Mouse (Mus musculus): ENCODE measurements around the gene Olfr263. TPM values are rescaled to one million over a fixed set of nuclear protein-coding genes. Genes with fewer than 3 reads are reported as not detected.
"Not testable (repeated sequence)": the region's sequence is repeated elsewhere in the genome, so short reads cannot be mapped to it uniquely, and the experiment has no call there.

Olfr263 gene
- not detected for total RNA-seq (2021)

- DNase-seq (ENCODE audit: extremely low spot score in 1 of 2, low spot score in 1 of 2): not testable (repeated sequence)
These were observed at the start of gene Olfr263 for GRCm38 (mm10) chr13:21129339-21129738. Gene Olfr263, plus strand, starts transcription at chr13:21129639.

GRCm38 (mm10) chr13:21082686-21083085 is 46.8 kb upstream of the Olfr263 start:
- no peak for DNase-seq (ENCODE audit: extremely low spot score in 1 of 2, low spot score in 1 of 2)

GRCm38 (mm10) chr13:21109759-21110158 is 19.7 kb upstream of the Olfr263 start:
- no peak for DNase-seq (ENCODE audit: extremely low spot score in 1 of 2, low spot score in 1 of 2)

DNA sequence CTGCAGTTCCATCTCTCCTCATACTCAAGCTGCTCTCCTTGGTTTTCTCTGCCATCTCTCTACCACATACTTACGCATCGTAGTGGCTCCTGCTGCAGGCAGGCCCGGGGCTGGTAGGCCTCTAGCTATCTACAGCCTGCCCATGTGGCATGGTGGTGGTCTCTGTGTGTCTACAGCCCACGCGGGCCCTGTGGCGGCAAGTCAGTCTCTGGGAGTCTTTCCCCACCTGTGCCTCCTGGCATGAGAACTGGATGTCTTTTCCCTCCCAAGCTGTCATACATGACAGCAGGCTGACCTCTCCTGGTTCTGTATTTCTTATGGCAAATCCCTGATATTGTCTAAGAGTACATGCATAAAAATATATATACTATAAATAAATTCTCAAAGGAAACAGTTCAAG is 19.0 kb upstream of the Olfr263 start:
- DNase-seq (ENCODE audit: extremely low spot score in 1 of 2, low spot score in 1 of 2): no peak

DNA sequence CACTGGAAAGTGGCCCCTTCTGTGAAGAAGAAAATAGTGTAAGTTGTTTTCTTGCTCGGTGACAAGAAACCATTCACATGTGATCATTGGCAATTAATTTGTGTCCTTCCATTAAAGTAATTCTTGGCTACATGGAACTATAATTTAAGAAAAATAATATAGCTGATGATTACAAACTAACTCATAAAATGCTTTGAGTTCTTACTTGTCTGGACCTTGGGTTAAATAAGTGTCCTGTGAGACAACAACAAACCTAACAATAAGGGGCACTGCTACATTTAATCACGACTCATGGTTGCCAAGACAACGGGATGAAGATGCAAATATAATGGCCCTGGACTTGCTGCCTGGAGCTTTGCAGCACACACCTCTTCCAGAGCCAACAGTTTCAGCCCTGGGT is 18.3 kb upstream of the Olfr263 start, which contains the start of gene Olfr1369-ps1:
TSS of gene Olfr1369-ps1 (plus strand) at position 301 of the 400 bp plus-strand sequence.
- DNase-seq (ENCODE audit: extremely low spot score in 1 of 2, low spot score in 1 of 2): not testable (repeated sequence)

- DNase-seq (ENCODE audit: extremely low spot score in 1 of 2, low spot score in 1 of 2): no peak
These were observed 15.3 kb upstream of the Olfr263 start for GRCm38 (mm10) chr13:21114121-21114520.

DNA sequence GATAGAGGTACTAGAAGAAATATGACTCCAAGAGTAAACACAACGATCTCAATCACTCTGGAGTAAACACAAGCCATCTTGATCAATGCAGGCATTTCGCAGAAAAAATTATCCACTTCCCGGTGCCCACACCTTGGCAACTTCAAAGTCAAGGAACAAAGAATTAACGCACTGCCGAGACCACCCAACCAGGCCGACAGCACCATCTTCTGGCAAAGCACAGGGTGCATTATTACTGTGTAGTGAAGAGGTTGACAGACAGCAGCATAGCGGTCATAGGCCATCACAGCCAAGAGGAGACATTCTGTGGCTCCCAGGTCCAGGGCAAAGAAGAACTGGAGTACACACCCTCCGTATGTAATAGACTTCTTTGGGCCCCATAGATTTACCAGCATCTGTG is 13.0 kb downstream of the Olfr263 start:
- no peak for DNase-seq (ENCODE audit: extremely low spot score in 1 of 2, low spot score in 1 of 2)

- no peak for DNase-seq (ENCODE audit: extremely low spot score in 1 of 2, low spot score in 1 of 2)
These were observed 16.3 kb downstream of the Olfr263 start, which contains the start of gene Olfr1368 for GRCm38 (mm10) chr13:21145767-21146166. Gene Olfr1368, minus strand, starts transcription at chr13:21145867.

DNA sequence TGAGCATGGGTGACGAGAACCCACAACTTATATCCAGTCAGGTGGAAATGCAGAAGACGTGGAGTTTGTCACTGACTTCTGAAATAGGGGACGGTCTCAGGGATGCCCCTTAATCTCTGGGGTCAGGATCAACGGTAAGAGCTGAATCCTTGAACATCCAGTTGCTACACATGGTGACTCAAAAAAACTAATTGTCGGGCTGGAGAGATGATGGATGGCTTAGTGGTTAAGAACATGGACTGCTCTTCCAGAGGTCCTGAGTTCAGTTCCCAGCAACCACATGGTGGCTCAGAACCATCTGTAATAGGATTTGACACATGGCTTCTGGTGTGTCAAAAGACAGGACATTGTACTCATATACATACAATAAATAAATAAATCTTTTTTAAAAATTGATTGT is 26.4 kb downstream of the Olfr263 start:
- DNase-seq (ENCODE audit: extremely low spot score in 1 of 2, low spot score in 1 of 2): no peak

DNA sequence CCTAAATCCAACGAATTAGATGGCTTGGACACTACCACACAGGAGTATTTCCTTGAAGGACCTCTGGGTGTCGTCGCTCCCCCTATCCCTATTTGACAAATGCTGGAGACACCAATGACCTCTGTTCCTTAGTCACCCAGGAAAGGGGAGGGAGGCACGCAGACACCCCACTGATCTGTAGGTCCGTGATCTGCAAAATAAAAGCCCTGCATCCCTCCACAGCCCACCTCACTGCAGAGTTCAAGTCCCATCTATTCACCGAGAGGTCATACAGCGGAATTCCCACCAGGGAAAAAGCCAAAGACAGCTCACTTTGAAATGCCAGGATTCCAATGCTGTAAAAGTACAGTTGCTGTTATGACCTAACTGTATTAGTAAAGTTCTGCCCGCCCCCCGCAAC is 28.6 kb downstream of the Olfr263 start:
- no peak for DNase-seq (ENCODE audit: extremely low spot score in 1 of 2, low spot score in 1 of 2)

GRCm38 (mm10) chr13:21158785-21159474 is 29.5 kb downstream of the Olfr263 start:
- peak; percentile 68 to 94 for DNase-seq (ENCODE audit: extremely low spot score in 1 of 2, low spot score in 1 of 2)

- no peak for DNase-seq (ENCODE audit: extremely low spot score in 1 of 2, low spot score in 1 of 2)
These were observed 30.0 kb downstream of the Olfr263 start for GRCm38 (mm10) chr13:21159475-21159819.

GRCm38 (mm10) chr13:21160041-21160511 is 30.6 kb downstream of the Olfr263 start:
- no peak for DNase-seq (ENCODE audit: extremely low spot score in 1 of 2, low spot score in 1 of 2)

DNA sequence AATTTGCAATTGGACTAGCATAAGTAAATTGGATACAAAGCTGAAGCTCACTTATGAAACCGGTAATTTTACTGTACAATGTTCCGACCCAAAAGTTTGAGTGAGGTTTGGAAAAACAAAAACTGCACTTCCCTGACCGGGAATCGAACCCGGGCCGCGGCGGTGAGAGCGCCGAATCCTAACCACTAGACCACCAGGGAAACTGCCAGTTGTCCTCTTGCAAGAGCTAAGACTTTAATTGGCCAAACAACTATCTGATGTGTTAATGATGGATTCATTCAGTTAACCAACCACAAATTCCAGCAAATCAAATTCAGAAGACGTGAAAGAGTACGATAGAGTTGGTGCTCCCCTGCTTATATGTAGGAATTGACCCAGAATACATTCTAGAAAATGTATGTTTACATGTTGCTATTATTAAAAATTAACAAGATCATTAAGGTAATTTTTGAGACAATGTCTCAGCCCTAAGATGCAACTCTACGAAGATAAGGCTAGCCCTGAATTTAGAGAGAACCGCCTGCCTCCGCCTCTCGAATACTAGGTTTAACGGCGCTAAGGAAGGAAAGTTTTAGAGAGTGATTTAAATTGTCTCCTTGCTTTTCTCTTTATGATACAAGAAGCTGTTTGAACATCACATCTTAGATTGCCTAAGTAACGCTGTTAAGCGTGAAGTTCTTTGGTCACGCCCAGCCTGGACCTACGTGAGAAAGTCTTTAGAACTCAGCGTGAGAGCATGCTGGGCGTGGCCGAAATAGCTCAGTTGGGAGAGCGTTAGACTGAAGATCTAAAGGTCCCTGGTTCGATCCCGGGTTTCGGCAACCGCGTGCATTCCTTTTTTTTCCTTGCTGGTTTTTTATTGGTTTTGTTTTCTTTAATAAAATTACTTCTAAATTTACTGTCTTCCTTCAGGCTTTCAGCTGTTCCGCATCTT is 31.5 kb downstream of the Olfr263 start:
- peak; percentile 99 for DNase-seq (ENCODE audit: extremely low spot score in 1 of 2, low spot score in 1 of 2)

DNA sequence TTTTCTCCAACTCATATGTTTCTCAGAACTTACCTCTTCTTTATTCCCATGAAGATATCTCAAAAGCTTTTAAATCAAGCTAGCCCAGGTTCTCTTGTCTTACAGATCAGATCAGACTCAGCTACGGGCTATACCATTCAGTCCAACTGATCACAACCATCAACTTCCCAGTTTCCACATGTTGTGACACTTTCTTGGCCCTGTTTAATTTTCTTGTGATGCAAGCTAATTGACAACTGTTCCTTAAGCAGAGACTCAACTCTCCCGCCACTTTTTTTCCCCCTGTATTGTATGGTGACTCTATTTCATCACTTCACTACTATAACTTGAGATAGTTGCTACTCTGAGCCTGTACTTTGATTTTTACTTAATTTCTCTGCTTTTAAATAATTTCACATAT is 32.2 kb downstream of the Olfr263 start:
- DNase-seq (ENCODE audit: extremely low spot score in 1 of 2, low spot score in 1 of 2): no peak

GRCm38 (mm10) chr13:21162591-21162990 is 33.2 kb downstream of the Olfr263 start:
- DNase-seq (ENCODE audit: extremely low spot score in 1 of 2, low spot score in 1 of 2): no peak

DNA sequence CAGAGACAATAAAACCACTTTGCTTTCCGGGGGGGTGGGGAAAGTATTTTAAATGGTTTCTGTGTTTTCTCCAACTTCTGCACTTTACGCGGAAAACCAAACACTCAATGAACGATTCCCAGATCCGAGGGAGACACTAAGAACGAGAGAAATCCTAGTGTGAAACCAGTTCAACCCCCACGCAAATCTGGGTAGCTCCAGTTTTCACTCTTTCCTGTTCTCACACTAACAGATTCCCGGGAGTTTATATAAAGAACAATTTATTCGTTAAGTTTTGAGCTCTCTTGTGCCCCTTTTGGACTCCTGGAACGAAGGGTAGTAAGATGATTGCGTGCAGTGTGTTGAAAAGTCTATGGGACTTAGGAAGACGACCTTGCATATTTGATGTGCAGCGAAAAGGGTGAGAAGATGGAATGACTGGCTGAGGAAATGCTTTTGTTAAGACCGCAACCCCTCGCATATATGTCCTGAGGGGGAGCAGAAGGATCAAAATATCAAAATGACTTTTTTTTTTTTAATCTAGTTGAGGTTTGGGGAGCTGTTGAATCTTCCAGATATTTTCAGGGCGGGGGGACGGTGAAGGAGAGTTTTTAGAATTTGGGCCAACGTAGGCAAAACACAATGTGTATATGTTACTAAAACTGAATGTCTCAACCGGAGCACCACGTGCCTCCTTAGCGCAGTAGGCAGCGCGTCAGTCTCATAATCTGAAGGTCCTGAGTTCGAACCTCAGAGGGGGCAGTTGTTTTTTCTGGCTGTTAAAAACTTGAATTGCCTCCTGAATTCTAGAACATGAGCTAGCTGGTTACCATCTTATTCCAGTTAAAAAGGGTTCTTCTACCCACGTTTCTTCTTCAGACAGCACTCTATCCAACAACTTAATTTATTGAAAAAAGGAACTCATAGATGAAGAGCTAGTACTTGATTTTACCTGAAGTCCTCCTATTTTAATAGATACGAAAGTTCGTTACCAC is 37.8 kb downstream of the Olfr263 start:
- peak; percentile 72 to 84 for DNase-seq (ENCODE audit: extremely low spot score in 1 of 2, low spot score in 1 of 2)

DNA sequence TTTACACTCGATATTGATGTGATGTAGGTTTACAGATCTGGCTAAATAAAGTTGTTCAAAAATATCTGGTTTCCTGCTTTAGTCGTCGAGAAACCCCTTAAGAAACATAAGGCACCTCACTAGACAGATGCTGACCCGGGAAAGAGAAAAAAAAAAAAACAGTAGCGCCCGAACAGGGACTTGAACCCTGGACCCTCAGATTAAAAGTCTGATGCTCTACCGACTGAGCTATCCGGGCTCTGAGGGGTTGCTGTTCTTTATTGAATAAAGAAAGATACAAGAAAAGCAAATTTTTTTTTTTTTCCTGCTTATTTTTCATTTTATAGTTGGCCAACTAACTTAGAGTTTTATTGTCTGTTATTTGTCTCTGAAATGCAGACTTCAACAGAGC is 38.5 kb downstream of the Olfr263 start:
- DNase-seq (ENCODE audit: extremely low spot score in 1 of 2, low spot score in 1 of 2): no peak

DNA sequence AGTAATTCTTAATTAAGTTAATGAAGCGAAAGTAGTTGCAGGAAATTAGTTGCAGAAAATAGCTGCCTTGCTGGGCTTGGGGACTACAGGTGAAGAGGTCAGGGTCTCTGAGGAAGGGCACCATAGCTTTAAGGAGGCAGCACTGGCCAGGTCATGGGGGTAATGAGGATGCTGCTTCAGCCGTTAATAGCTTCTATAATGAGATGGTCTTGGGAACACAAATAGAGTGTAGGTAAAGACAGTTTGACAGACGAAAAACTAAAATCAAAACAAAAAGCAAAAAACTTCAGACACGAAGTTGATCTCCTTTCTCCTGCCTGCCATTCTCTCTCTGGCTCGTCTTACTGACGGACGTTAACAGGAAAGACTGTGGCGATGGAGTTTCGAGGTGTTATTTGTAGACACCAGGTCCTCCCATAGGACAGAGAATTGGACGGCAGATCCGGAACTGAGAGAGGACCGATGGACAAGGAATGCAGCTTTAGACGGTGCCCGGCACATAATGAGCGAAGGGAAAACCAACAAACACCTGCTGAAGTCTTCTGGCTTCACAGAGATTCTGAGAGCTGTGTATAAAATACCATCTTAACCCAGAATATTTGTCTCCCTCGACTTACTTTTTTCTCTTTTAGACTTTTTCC is 39.1 kb downstream of the Olfr263 start:
- DNase-seq (ENCODE audit: extremely low spot score in 1 of 2, low spot score in 1 of 2): peak; percentile 19 to 31
